Mouse (Mus musculus): ENCODE data around the gene Hic1.

Gene Hic1

GRCm38 (mm10) chr11:75170136-75170751 lies 925 bp upstream of the Hic1 start:
- in situ Hi-C loops (cut with MboI, MseI): loop anchor here in 1 of 2 experiments (5.0 kb wide), 1 partner anchor 333 kb away; no protein-coding TSS in a partner anchor

- in situ Hi-C loops (cut with MboI, MseI): no loop called here
These were observed 543 bp downstream of the Hic1 start for GRCm38 (mm10) chr11:75168590-75169361.

- in situ Hi-C loops (cut with MboI, MseI): no loop called here
These were observed 1.4 kb downstream of the Hic1 start for GRCm38 (mm10) chr11:75167643-75168589.

GRCm38 (mm10) chr11:75166861-75167642 lies 2.3 kb downstream of the Hic1 start:
- in situ Hi-C loops (cut with MboI, MseI): no loop called here

GRCm38 (mm10) chr11:75166193-75166842 lies 3.0 kb downstream of the Hic1 start:
- in situ Hi-C loops (cut with MboI, MseI): no loop called here

GRCm38 (mm10) chr11:75165441-75166192 lies 3.7 kb downstream of the Hic1 start:
- in situ Hi-C loops (cut with MboI, MseI): no loop called here

- in situ Hi-C loops (cut with MboI, MseI): no loop called here
These were observed 4.6 kb downstream of the Hic1 start for GRCm38 (mm10) chr11:75164750-75165149.

- in situ Hi-C loops (cut with MboI, MseI): no loop called here
These were observed 5.3 kb downstream of the Hic1 start for GRCm38 (mm10) chr11:75164051-75164450.

- in situ Hi-C loops (cut with MboI, MseI): no loop called here
These were observed 5.9 kb downstream of the Hic1 start for GRCm38 (mm10) chr11:75163379-75163778.

- in situ Hi-C loops (cut with MboI, MseI): no loop called here
These were observed 6.7 kb downstream of the Hic1 start for GRCm38 (mm10) chr11:75162591-75163080.

- in situ Hi-C loops (cut with MboI, MseI): no loop called here
These were observed 7.8 kb downstream of the Hic1 start for GRCm38 (mm10) chr11:75161417-75162008.

GRCm38 (mm10) chr11:75160954-75161353 lies 8.4 kb downstream of the Hic1 start:
- in situ Hi-C loops (cut with MboI, MseI): no loop called here

- in situ Hi-C loops (cut with MboI, MseI): loop anchor here (5.0 kb wide), 2 partner anchors 167 to 177 kb away; no protein-coding TSS in a partner anchor
These were observed 9.8 kb downstream of the Hic1 start for GRCm38 (mm10) chr11:75159564-75159963.

GRCm38 (mm10) chr11:75158432-75158831 lies 10.9 kb downstream of the Hic1 start:
- in situ Hi-C loops (cut with MboI, MseI): loop anchor here (5.0 kb wide), 2 partner anchors 166 to 176 kb away; no protein-coding TSS in a partner anchor

- in situ Hi-C loops (cut with MboI, MseI): loop anchor here (5.0 kb wide), 2 partner anchors 166 to 176 kb away; no protein-coding TSS in a partner anchor
These were observed 11.4 kb downstream of the Hic1 start for GRCm38 (mm10) chr11:75157901-75158300.

GRCm38 (mm10) chr11:75157037-75157436 lies 12.3 kb downstream of the Hic1 start:
- in situ Hi-C loops (cut with MboI, MseI): loop anchor here (5.0 kb wide), 2 partner anchors 165 to 175 kb away; no protein-coding TSS in a partner anchor

- in situ Hi-C loops (cut with MboI, MseI): loop anchor here (5.0 kb wide), 2 partner anchors 164 to 174 kb away; no protein-coding TSS in a partner anchor
These were observed 12.9 kb downstream of the Hic1 start for GRCm38 (mm10) chr11:75156416-75156815.

- in situ Hi-C loops (cut with MboI, MseI): loop anchor here (5.0 kb wide), 2 partner anchors 164 to 174 kb away; no protein-coding TSS in a partner anchor
These were observed 13.3 kb downstream of the Hic1 start for GRCm38 (mm10) chr11:75155985-75156384.

Measured in T-helper 17 cell (primary cell).